15 mouse cellular contexts compared by ENCODE assay signal in genomic region chr4:73489199-73489598, GRCm38 (mm10).
DNase-seq lines count a peak whose midpoint lies in the region; ATAC-seq lines count a peak whose summit lies in the region.
"Had no signal": no experiment of that assay in that cellular context is flagged by ENCODE, and none has a peak within 500 bp of the region (broad histone marks: within the 10 kb centered on the region; RNA-seq: fewer than 3 reads in every experiment).

No protein-coding gene starts in this region.

- no peak overlapping the region for H3K4me2 ChIP-seq in forebrain, embryonic 11.5 days (ENCODE audit: low read depth, low read length, severe bottlenecking)
- H3K4me2 ChIP-seq in forebrain, embryonic 15.5 days (replicated peaks), result no peak overlapping the region
- H3K4me2 ChIP-seq in midbrain, embryonic 13.5 days (replicated peaks), result no peak overlapping the region
- H3K4me2 ChIP-seq in hindbrain, embryonic 14.5 days (replicated peaks), result no peak overlapping the region
- no peak overlapping the region for H3K4me2 ChIP-seq in neural tube, embryonic 13.5 days
- H3K4me2 ChIP-seq: embryonic facial prominence, embryonic 12.5 days; lung, embryonic 14.5 days had no signal

- no peak for DNase-seq in forebrain, embryonic 11.5 days (ENCODE audit: low spot score)
- no peak for DNase-seq in midbrain, embryonic 10.5 days (ENCODE audit: low spot score)
- DNase-seq in hindbrain, embryonic 14.5 days (ENCODE audit: low spot score), result no peak
- DNase-seq in spleen, postnatal 36 days (ENCODE audit: low spot score in 2 of 2), result no peak
- no peak for DNase-seq in cerebellum, adult 11 months
- DNase-seq: adrenal gland, adult 2 months; cerebellum, adult 8-10 months; gastrocnemius, postnatal 36 days; lung, embryonic 14.5 days; right cerebral cortex, adult 18-20 months had no signal

- no peaks in the 10 kb centered on the region for H3K4me1 ChIP-seq in forebrain, embryonic 11.5 days (replicated peaks; ENCODE audit: control insufficient read depth, insufficient read depth, low read length)
- no peaks in the 10 kb centered on the region for H3K4me1 ChIP-seq in forebrain, embryonic 15.5 days
- no peaks in the 10 kb centered on the region; the same call in 1 of the 2 replicates for H3K4me1 ChIP-seq in midbrain, embryonic 13.5 days (replicated peaks)
- no peaks in the 10 kb centered on the region for H3K4me1 ChIP-seq in midbrain, embryonic 10.5 days
- peaks cover 12% of the 10 kb centered on the region for H3K4me1 ChIP-seq in hindbrain, embryonic 14.5 days (replicated peaks; ENCODE audit: control insufficient read depth, insufficient read depth, low read length)
- peaks cover 19% of the 10 kb centered on the region for H3K4me1 ChIP-seq in neural tube, embryonic 13.5 days (replicated peaks)
- H3K4me1 ChIP-seq: embryonic facial prominence, embryonic 12.5 days had no signal

- H3K9ac ChIP-seq in forebrain, embryonic 11.5 days (ENCODE audit: low read length), result no peak overlapping the region
- no peak overlapping the region for H3K9ac ChIP-seq in forebrain, embryonic 15.5 days (replicated peaks)
- no peak overlapping the region for H3K9ac ChIP-seq in midbrain, embryonic 13.5 days (replicated peaks)
- no peak overlapping the region for H3K9ac ChIP-seq in hindbrain, embryonic 14.5 days
- H3K9ac ChIP-seq in neural tube, embryonic 13.5 days, result no peak overlapping the region
- H3K9ac ChIP-seq: embryonic facial prominence, embryonic 12.5 days; lung, embryonic 14.5 days had no signal

- no peaks in the 10 kb centered on the region for H3K27me3 ChIP-seq in forebrain, embryonic 11.5 days (ENCODE audit: control insufficient read depth, insufficient read depth, low read length)
- H3K27me3 ChIP-seq in forebrain, embryonic 15.5 days, result no peaks in the 10 kb centered on the region
- H3K27me3 ChIP-seq in midbrain, embryonic 13.5 days, result no peaks in the 10 kb centered on the region
- no peaks in the 10 kb centered on the region for H3K27me3 ChIP-seq in midbrain, embryonic 10.5 days (ENCODE audit: low read depth, poor library complexity, severe bottlenecking)
- no peaks in the 10 kb centered on the region for H3K27me3 ChIP-seq in hindbrain, embryonic 14.5 days (ENCODE audit: control insufficient read depth, insufficient read depth, low read length)
- peaks cover 3% of the 10 kb centered on the region; the same call in 1 of the 2 replicates for H3K27me3 ChIP-seq in neural tube, embryonic 13.5 days
- H3K27me3 ChIP-seq: embryonic facial prominence, embryonic 12.5 days had no signal

- no peaks in the 10 kb centered on the region for H3K36me3 ChIP-seq in forebrain, embryonic 11.5 days (ENCODE audit: control insufficient read depth, insufficient read depth, low read length)
- H3K36me3 ChIP-seq in forebrain, embryonic 15.5 days, result no peaks in the 10 kb centered on the region
- no peaks in the 10 kb centered on the region for H3K36me3 ChIP-seq in midbrain, embryonic 13.5 days
- H3K36me3 ChIP-seq in midbrain, embryonic 10.5 days, result no peaks in the 10 kb centered on the region
- no peaks in the 10 kb centered on the region for H3K36me3 ChIP-seq in hindbrain, embryonic 14.5 days (replicated peaks; ENCODE audit: control insufficient read depth, insufficient read depth)
- H3K36me3 ChIP-seq in neural tube, embryonic 13.5 days, result no peaks in the 10 kb centered on the region
- H3K36me3 ChIP-seq: embryonic facial prominence, embryonic 12.5 days had no signal

- peak; percentile 46; the same call in 1 of the 2 replicates for ATAC-seq in forebrain, embryonic 11.5 days (replicated peaks; ENCODE audit: low FRiP score)
- ATAC-seq in forebrain, embryonic 15.5 days (replicated peaks), result no peak; the same call in 1 of the 2 replicates
- peak; percentile 72 for ATAC-seq in midbrain, embryonic 13.5 days
- no peak; the same call in 1 of the 2 replicates for ATAC-seq in hindbrain, embryonic 14.5 days (ENCODE audit: low FRiP score)
- ATAC-seq in neural tube, embryonic 13.5 days (ENCODE audit: low read depth), result peak; percentile 90
- ATAC-seq: inflammation-experienced regulatory T-cells, adult 6 months had no signal

- no peak overlapping the region for H3K27ac ChIP-seq in forebrain, embryonic 11.5 days (ENCODE audit: low read depth, low read length)
- H3K27ac ChIP-seq in forebrain, embryonic 15.5 days (replicated peaks), result no peak overlapping the region
- H3K27ac ChIP-seq in midbrain, embryonic 13.5 days, result no peak overlapping the region
- no peak overlapping the region for H3K27ac ChIP-seq in midbrain, embryonic 10.5 days (replicated peaks)
- peak overlapping the region; percentile 35; the same call in 1 of the 2 replicates for H3K27ac ChIP-seq in hindbrain, embryonic 14.5 days
- H3K27ac ChIP-seq in neural tube, embryonic 13.5 days (replicated peaks), result peak overlapping the region; percentile 64
- H3K27ac ChIP-seq: embryonic facial prominence, embryonic 12.5 days had no signal

- H3K4me3 ChIP-seq in forebrain, embryonic 11.5 days (ENCODE audit: low read depth, low read length), result no peak overlapping the region
- H3K4me3 ChIP-seq in forebrain, embryonic 15.5 days, result no peak overlapping the region
- H3K4me3 ChIP-seq in midbrain, embryonic 13.5 days (replicated peaks), result no peak overlapping the region
- H3K4me3 ChIP-seq in midbrain, embryonic 10.5 days, result no peak overlapping the region
- H3K4me3 ChIP-seq in hindbrain, embryonic 14.5 days (replicated peaks; ENCODE audit: low read length), result no peak overlapping the region
- no peak overlapping the region for H3K4me3 ChIP-seq in neural tube, embryonic 13.5 days
- H3K4me3 ChIP-seq: embryonic facial prominence, embryonic 12.5 days had no signal

- H3K9me3 ChIP-seq in forebrain, embryonic 11.5 days (ENCODE audit: control insufficient read depth, low read length), result no peaks in the 10 kb centered on the region
- H3K9me3 ChIP-seq in forebrain, embryonic 15.5 days, result no peaks in the 10 kb centered on the region
- no peaks in the 10 kb centered on the region; the same call in 1 of the 2 replicates for H3K9me3 ChIP-seq in midbrain, embryonic 13.5 days
- H3K9me3 ChIP-seq in midbrain, embryonic 10.5 days (replicated peaks), result no peaks in the 10 kb centered on the region; the same call in 1 of the 2 replicates
- no peaks in the 10 kb centered on the region for H3K9me3 ChIP-seq in hindbrain, embryonic 14.5 days (ENCODE audit: control insufficient read depth, low read length)
- H3K9me3 ChIP-seq in neural tube, embryonic 13.5 days, result no peaks in the 10 kb centered on the region
- H3K9me3 ChIP-seq: embryonic facial prominence, embryonic 12.5 days had no signal

- WGBS in forebrain, embryonic 11.5 days, result 69% methylated on average over 2 of the region's 2 CpGs
- WGBS in forebrain, embryonic 15.5 days, result 79% methylated on average over 2 of the region's 2 CpGs
- WGBS in midbrain, embryonic 13.5 days, result 56% methylated on average over 2 of the region's 2 CpGs
- 72% methylated on average over 2 of the region's 2 CpGs for WGBS in midbrain, embryonic 10.5 days
- 31% methylated on average over 2 of the region's 2 CpGs for WGBS in hindbrain, embryonic 14.5 days
- WGBS in neural tube, embryonic 13.5 days, result 3% methylated on average over 2 of the region's 2 CpGs

Comparison
In these comparisons a context has a peak if more than half of its experiments do, and no peak if none do; other contexts are left out.
1. ATAC-seq: peak in forebrain, embryonic 11.5 days (single experiment), midbrain, embryonic 13.5 days (single experiment) and neural tube, embryonic 13.5 days (single experiment); none in forebrain, embryonic 15.5 days (single experiment) and hindbrain, embryonic 14.5 days (single experiment).
2. H3K27ac ChIP-seq: peak in hindbrain, embryonic 14.5 days (single experiment) and neural tube, embryonic 13.5 days (single experiment); none in forebrain, embryonic 11.5 days (single experiment), forebrain, embryonic 15.5 days (single experiment), midbrain, embryonic 13.5 days (single experiment) and midbrain, embryonic 10.5 days (single experiment).